23 mouse cellular contexts compared by ENCODE assay signal in genomic region chr13:41327546-41327945, GRCm38 (mm10). TPM values are rescaled to one million over a fixed set of nuclear protein-coding genes. Genes with fewer than 3 reads are reported as not detected.
DNase-seq lines count a peak whose midpoint lies in the region; ATAC-seq lines count a peak whose summit lies in the region.
"Had no signal": no experiment of that assay in that cellular context is flagged by ENCODE, and none has a peak within 500 bp of the region (broad histone marks: within the 10 kb centered on the region; RNA-seq: fewer than 3 reads in every experiment).

No protein-coding gene starts in this region.

- no peak overlapping the region for H3K9ac ChIP-seq in embryonic facial prominence, embryonic 14.5 days (ENCODE audit: low read depth, low read length)
- H3K9ac ChIP-seq in limb, embryonic 11.5 days (ENCODE audit: low read length), result no peak overlapping the region
- no peak overlapping the region for H3K9ac ChIP-seq in forebrain, embryonic 15.5 days (replicated peaks)
- H3K9ac ChIP-seq: embryonic facial prominence, embryonic 12.5 days; heart, embryonic 12.5 days; liver, embryonic 15.5 days; midbrain, embryonic 15.5 days; neural tube, embryonic 12.5 days; stomach, embryonic 15.5 days had no signal

- 56% methylated on average over 7 of the region's 7 CpGs for WGBS in embryonic facial prominence, embryonic 14.5 days
- WGBS in embryonic facial prominence, embryonic 10.5 days, result 52% methylated on average over 7 of the region's 7 CpGs
- WGBS in limb, embryonic 11.5 days, result 56% methylated on average over 7 of the region's 7 CpGs
- WGBS in limb, embryonic 10.5 days, result 57% methylated on average over 7 of the region's 7 CpGs
- 29% methylated on average over 7 of the region's 7 CpGs for WGBS in forebrain, embryonic 15.5 days

- no peak overlapping the region for H3K4me2 ChIP-seq in embryonic facial prominence, embryonic 14.5 days (ENCODE audit: low read depth, low read length)
- no peak overlapping the region for H3K4me2 ChIP-seq in limb, embryonic 11.5 days (ENCODE audit: low read depth, severe bottlenecking)
- H3K4me2 ChIP-seq in forebrain, embryonic 15.5 days (replicated peaks), result no peak overlapping the region
- H3K4me2 ChIP-seq: embryonic facial prominence, embryonic 12.5 days; heart, embryonic 12.5 days; liver, embryonic 15.5 days; midbrain, embryonic 15.5 days; neural tube, embryonic 12.5 days; stomach, embryonic 15.5 days had no signal

- H3K4me1 ChIP-seq in embryonic facial prominence, embryonic 14.5 days (ENCODE audit: control insufficient read depth, insufficient read depth, low read length), result no peaks in the 10 kb centered on the region
- peaks cover 12% of the 10 kb centered on the region for H3K4me1 ChIP-seq in embryonic facial prominence, embryonic 10.5 days
- no peaks in the 10 kb centered on the region for H3K4me1 ChIP-seq in limb, embryonic 11.5 days (ENCODE audit: control insufficient read depth, insufficient read depth, low read length)
- no peaks in the 10 kb centered on the region for H3K4me1 ChIP-seq in limb, embryonic 10.5 days
- peaks cover 10% of the 10 kb centered on the region; the same call in 1 of the 2 replicates for H3K4me1 ChIP-seq in forebrain, embryonic 15.5 days
- H3K4me1 ChIP-seq: embryonic facial prominence, embryonic 12.5 days; liver, embryonic 15.5 days; midbrain, embryonic 15.5 days; stomach, embryonic 15.5 days had no signal

- H3K4me3 ChIP-seq in embryonic facial prominence, embryonic 14.5 days (ENCODE audit: low read depth, low read length), result no peak overlapping the region
- no peak overlapping the region for H3K4me3 ChIP-seq in embryonic facial prominence, embryonic 10.5 days
- no peak overlapping the region for H3K4me3 ChIP-seq in limb, embryonic 11.5 days (ENCODE audit: low read depth, low read length)
- H3K4me3 ChIP-seq in limb, embryonic 10.5 days, result no peak overlapping the region
- no peak overlapping the region for H3K4me3 ChIP-seq in forebrain, embryonic 15.5 days
- H3K4me3 ChIP-seq: embryonic facial prominence, embryonic 12.5 days; heart, embryonic 12.5 days; hindbrain, embryonic 10.5 days; liver, embryonic 15.5 days; midbrain, embryonic 15.5 days; neural tube, embryonic 12.5 days; stomach, embryonic 15.5 days had no signal

- H3K27ac ChIP-seq in embryonic facial prominence, embryonic 14.5 days (replicated peaks; ENCODE audit: low read depth, low read length), result no peak overlapping the region
- no peak overlapping the region for H3K27ac ChIP-seq in embryonic facial prominence, embryonic 10.5 days (replicated peaks)
- H3K27ac ChIP-seq in limb, embryonic 11.5 days (replicated peaks; ENCODE audit: low read depth, low read length), result no peak overlapping the region
- no peak overlapping the region for H3K27ac ChIP-seq in limb, embryonic 10.5 days
- no peak overlapping the region for H3K27ac ChIP-seq in forebrain, embryonic 15.5 days (replicated peaks)
- H3K27ac ChIP-seq: embryonic facial prominence, embryonic 12.5 days; hindbrain, embryonic 10.5 days; liver, embryonic 15.5 days; midbrain, embryonic 15.5 days; neural tube, embryonic 12.5 days; stomach, embryonic 15.5 days had no signal

- peak; percentile 30 for DNase-seq in embryonic facial prominence, embryonic 14.5 days (ENCODE audit: low spot score)
- no peak for DNase-seq in embryonic facial prominence, embryonic 10.5 days (ENCODE audit: low spot score)
- DNase-seq in limb, embryonic 11.5 days (ENCODE audit: low spot score), result peak; percentile 25
- no peak for DNase-seq in limb, embryonic 10.5 days (ENCODE audit: low spot score)
- DNase-seq in retina, embryonic 14.5 days (ENCODE audit: low spot score), result peak; percentile 44
- no peak for DNase-seq in frontal cortex, postnatal 14 days (ENCODE audit: low spot score in 2 of 2)
- DNase-seq in cerebellum, postnatal 4 days (ENCODE audit: low spot score in 2 of 2), result no peak
- DNase-seq: cerebellum, postnatal 25 days; gastrocnemius, postnatal 10 days; layer of hippocampus, postnatal 36 days; left cerebral cortex, postnatal 4 days; lung, postnatal 4 days had no signal

- no peaks in the 10 kb centered on the region for H3K27me3 ChIP-seq in embryonic facial prominence, embryonic 14.5 days (replicated peaks; ENCODE audit: control insufficient read depth, insufficient read depth, low read length)
- H3K27me3 ChIP-seq in embryonic facial prominence, embryonic 10.5 days (replicated peaks; ENCODE audit: low read depth, poor library complexity, severe bottlenecking), result no peaks in the 10 kb centered on the region
- no peaks in the 10 kb centered on the region for H3K27me3 ChIP-seq in limb, embryonic 11.5 days (ENCODE audit: control insufficient read depth, insufficient read depth, low read length)
- no peaks in the 10 kb centered on the region for H3K27me3 ChIP-seq in limb, embryonic 10.5 days (ENCODE audit: low read depth, poor library complexity, severe bottlenecking)
- no peaks in the 10 kb centered on the region for H3K27me3 ChIP-seq in forebrain, embryonic 15.5 days
- H3K27me3 ChIP-seq: embryonic facial prominence, embryonic 12.5 days; heart, embryonic 12.5 days; liver, embryonic 15.5 days; midbrain, embryonic 15.5 days; neural tube, embryonic 12.5 days; stomach, embryonic 15.5 days had no signal

- H3K36me3 ChIP-seq in embryonic facial prominence, embryonic 14.5 days (ENCODE audit: control insufficient read depth, insufficient read depth, low read length), result peaks cover 11% of the 10 kb centered on the region; the same call in 1 of the 2 replicates
- H3K36me3 ChIP-seq in embryonic facial prominence, embryonic 10.5 days (replicated peaks), result peaks cover 29% of the 10 kb centered on the region
- no peaks in the 10 kb centered on the region for H3K36me3 ChIP-seq in limb, embryonic 11.5 days (ENCODE audit: control insufficient read depth, insufficient read depth, low read length)
- no peaks in the 10 kb centered on the region for H3K36me3 ChIP-seq in limb, embryonic 10.5 days
- H3K36me3 ChIP-seq in forebrain, embryonic 15.5 days, result no peaks in the 10 kb centered on the region
- H3K36me3 ChIP-seq: embryonic facial prominence, embryonic 12.5 days; liver, embryonic 15.5 days; midbrain, embryonic 15.5 days; stomach, embryonic 15.5 days had no signal

- no peak for ATAC-seq in embryonic facial prominence, embryonic 14.5 days (ENCODE audit: low read depth)
- no peak for ATAC-seq in limb, embryonic 11.5 days (ENCODE audit: insufficient number of reproducible peaks, low FRiP score, low TSS enrichment, low read depth)
- peak; percentile 68; the same call in 1 of the 2 replicates for ATAC-seq in forebrain, embryonic 15.5 days (replicated peaks)
- ATAC-seq: intestine, embryonic 16.5 days; midbrain, embryonic 15.5 days had no signal

- no peaks in the 10 kb centered on the region for H3K9me3 ChIP-seq in embryonic facial prominence, embryonic 14.5 days (ENCODE audit: control insufficient read depth, low read length)
- no peaks in the 10 kb centered on the region for H3K9me3 ChIP-seq in embryonic facial prominence, embryonic 10.5 days
- no peaks in the 10 kb centered on the region for H3K9me3 ChIP-seq in limb, embryonic 11.5 days (ENCODE audit: control insufficient read depth, low read length)
- no peaks in the 10 kb centered on the region for H3K9me3 ChIP-seq in limb, embryonic 10.5 days (replicated peaks)
- no peaks in the 10 kb centered on the region for H3K9me3 ChIP-seq in forebrain, embryonic 15.5 days
- H3K9me3 ChIP-seq: embryonic facial prominence, embryonic 12.5 days; heart, embryonic 12.5 days; hindbrain, embryonic 10.5 days; liver, embryonic 15.5 days; midbrain, embryonic 15.5 days; neural tube, embryonic 12.5 days; stomach, embryonic 15.5 days had no signal

RNA-seq across cellular contexts. Expression of gene Gm17364, which starts 53.8 kb away (rescaled TPM):
- not detected in 2 replicates for polyA plus RNA-seq in embryonic facial prominence, embryonic 14.5 days (2014; fragmentation: Nextera tagmentation; extraction: Ambion mirVana)
- not detected in 2 replicates for polyA plus RNA-seq in embryonic facial prominence, embryonic 10.5 days (2016; fragmentation: Nextera tagmentation; extraction: Ambion mirVana)
- not detected in 2 replicates for polyA plus RNA-seq in limb, embryonic 11.5 days (2014; fragmentation: Nextera tagmentation; extraction: Ambion mirVana)
- not detected in 2 replicates for polyA plus RNA-seq in limb, embryonic 10.5 days (2016; fragmentation: Nextera tagmentation; extraction: Ambion mirVana)
- polyA plus RNA-seq in forebrain, embryonic 15.5 days (2015; fragmentation: Nextera tagmentation; extraction: Ambion mirVana), result not detected in 2 replicates
- polyA plus RNA-seq: embryonic facial prominence, embryonic 12.5 days; heart, embryonic 12.5 days; hindbrain, embryonic 10.5 days; intestine, embryonic 16.5 days; large intestine, adult 2 months; liver, embryonic 15.5 days; midbrain, embryonic 15.5 days; neural tube, embryonic 12.5 days; stomach, embryonic 15.5 days; thymus, postnatal 0 days had no signal

Comparison
In these comparisons a context has a peak if more than half of its experiments do, and no peak if none do; other contexts are left out.
1. DNase-seq: peak in embryonic facial prominence, embryonic 14.5 days (single experiment), limb, embryonic 11.5 days (single experiment) and retina, embryonic 14.5 days (single experiment); none in embryonic facial prominence, embryonic 10.5 days (single experiment), limb, embryonic 10.5 days (single experiment), frontal cortex, postnatal 14 days (0 of 2) and cerebellum, postnatal 4 days (0 of 2).